Mouse (Mus musculus): ENCODE measurements around the gene Asrgl1.

DNA sequence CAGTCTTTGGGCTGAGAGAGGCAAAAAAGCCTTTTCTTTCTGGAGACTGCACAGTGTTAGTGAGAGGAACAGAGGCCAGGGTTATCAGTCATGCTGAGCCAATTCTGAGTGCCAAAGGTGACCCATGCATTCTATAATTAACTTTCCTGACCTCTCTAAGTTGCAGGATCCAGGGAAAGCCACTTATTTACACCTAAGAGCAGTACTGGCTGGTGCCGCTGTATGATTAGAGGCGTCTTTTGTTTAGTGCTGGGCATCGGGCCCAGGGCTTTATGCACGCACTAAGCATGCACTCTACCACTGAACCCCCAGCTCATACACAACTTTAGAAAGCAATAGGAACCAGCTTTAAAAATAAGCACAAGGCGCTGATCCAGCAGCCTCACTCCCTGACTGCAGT is 18.2 kb downstream of the Asrgl1 start:
- TF ChIP-seq CTCF (IDR thresholded peaks at IDR 0.05) (peak; percentile 23; the same call in 1 of the 2 replicates), POLR2A (IDR thresholded peaks at IDR 0.05; ENCODE audit: insufficient read depth, low read depth, low read length) (no peak)

Data from heart, adult 2 months (tissue).